Mouse (Mus musculus) lung, adult 2 months (tissue): Measurements from ENCODE around the gene Gm2431. TPM values are rescaled to one million over a fixed set of nuclear protein-coding genes. Genes with fewer than 3 reads are reported as not detected.
"Not testable (repeated sequence)": the region's sequence is repeated elsewhere in the genome, so short reads cannot be mapped to it uniquely, and the experiment has no call there.

Source experiments
- DNase-seq: peaks from one replicate; pipeline ENCODE4 v3.0.0; 2022
- H3K4me1 ChIP-seq: fragments of 200-500 bp; 2 replicates; pipeline ENCODE4 v1.6.1; 2011; ENCODE audit warnings: low read length; ENCODE audit not compliant: control insufficient read depth, insufficient read depth
- H3K4me3 ChIP-seq: fragments of 200-500 bp; replicated peaks from 2 replicates; pipeline ENCODE3; 2011; ENCODE audit warnings: low read depth, mild to moderate bottlenecking, control low read depth, low read length; ENCODE audit errors: extremely low read depth
- CTCF ChIP-seq: fragments of 200-500 bp; IDR thresholded peaks from 2 replicates; pipeline ENCODE4 v1.5.1; 2011; ENCODE audit warnings: mild to moderate bottlenecking, low read length, control low read depth; ENCODE audit not compliant: insufficient read depth
- POLR2A ChIP-seq: fragments of 200-500 bp; IDR thresholded peaks from 2 replicates; pipeline ENCODE4 v1.6.1; 2011; ENCODE audit warnings: low read depth, mild to moderate bottlenecking, control low read depth, low read length, borderline replicate concordance; ENCODE audit errors: extremely low read depth
- WGBS: fragments of 180-500 bp; shearing (Covaris S2); methylation state at CpG from one replicate; pipeline ENCODE4 v1.1.7; 2018; 5-methylcytosine and 5-hydroxymethylcytosine counted together
- polyA plus RNA-seq: library from polyadenylated mRNA; depleted of rRNA; stranded (reverse); fragments of >200 nt; gene quantifications from 2 replicates; pipeline ENCODE4 v1.2.3, GENCODE M21; 2012; rRNA removed

Gene Gm2431
- polyA plus RNA-seq: not detected in 2 replicates

DNA sequence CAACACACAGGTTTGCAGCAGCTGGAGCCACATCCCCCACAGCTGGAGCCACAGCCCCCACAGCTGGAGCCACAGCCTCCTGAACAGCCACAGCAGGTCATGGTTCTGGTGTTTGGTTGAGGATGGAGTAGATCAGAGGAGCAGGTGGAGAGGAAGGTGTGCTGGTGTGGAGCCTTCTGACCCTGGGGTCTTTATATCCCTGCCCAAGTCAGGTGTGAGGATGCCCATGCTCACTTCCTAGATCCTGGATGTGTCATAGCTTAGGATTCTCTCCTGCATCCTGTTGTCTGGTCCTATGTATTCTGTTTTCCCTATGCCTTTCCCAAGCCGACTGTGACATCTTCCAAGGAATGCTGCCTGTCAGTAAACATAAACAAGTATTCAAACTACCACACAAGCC, at the start of gene Gm2431:
TSS of gene Gm2431 (minus strand) at position 101 of the 400 bp plus-strand sequence.
- H3K4me1 ChIP-seq, H3K4me3 ChIP-seq, DNase-seq: not testable (repeated sequence)
- WGBS: 24% methylated on average over 1 of the region's 1 CpGs

GRCm38 (mm10) chr7:142303929-142304328, 45.8 kb upstream of the Gm2431 start:
- H3K4me3 ChIP-seq, DNase-seq, H3K4me1 ChIP-seq: not testable (repeated sequence)
- 96% methylated on average over 1 of the region's 1 CpGs for whole genome bisulfite sequencing

DNA sequence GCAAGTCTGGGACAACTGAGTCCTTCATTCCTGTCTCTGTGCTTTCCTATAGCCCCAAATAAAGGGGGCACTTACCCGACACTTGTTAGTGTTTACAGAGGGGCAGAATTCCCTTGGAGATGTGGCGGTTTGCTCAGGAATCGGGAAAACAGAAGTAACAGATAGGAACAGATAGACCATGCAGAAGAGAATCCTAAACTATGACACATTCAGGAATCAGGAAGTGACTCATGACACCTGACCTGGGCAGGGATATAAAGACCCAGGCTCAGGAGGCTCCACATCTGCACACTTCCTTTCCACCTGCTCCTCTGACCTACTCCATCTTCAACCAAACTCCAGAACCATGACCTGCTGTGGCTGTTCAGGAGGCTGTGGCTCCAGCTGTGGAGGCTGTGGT, 45.1 kb upstream of the Gm2431 start, which contains the start of gene Krtap5-4:
TSS of gene Krtap5-4 (plus strand) at position 301 of the 400 bp plus-strand sequence.
- no peak for TF ChIP-seq CTCF
- TF ChIP-seq POLR2A: no peak
- no peak for DNase-seq
- Histone ChIP-seq H3K4me3 (no peak within 1 kb of the TSS), H3K4me1 (no peaks in the 10 kb centered on the region)
- 20% methylated on average over 3 of the region's 3 CpGs for WGBS

DNA sequence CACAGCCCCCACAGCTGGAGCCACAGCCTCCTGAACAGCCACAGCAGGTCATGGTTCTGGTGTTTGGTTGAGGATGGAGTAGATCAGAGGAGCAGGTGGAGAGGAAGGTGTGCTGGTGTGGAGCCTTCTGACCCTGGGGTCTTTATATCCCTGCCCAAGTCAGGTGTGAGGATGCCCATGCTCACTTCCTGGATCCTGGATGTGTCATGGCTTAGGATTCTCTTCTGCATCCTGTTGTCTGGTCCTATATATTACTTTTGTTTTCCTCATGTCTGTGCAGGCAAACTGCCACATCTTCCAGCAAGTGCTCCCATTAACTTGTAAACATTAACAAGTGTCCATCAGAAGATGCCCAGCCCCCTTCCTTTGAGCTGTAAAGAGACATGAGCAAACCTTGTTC, 38.9 kb upstream of the Gm2431 start, which contains the start of gene Krtap5-1:
TSS of gene Krtap5-1 (minus strand) at position 101 of the 400 bp plus-strand sequence.
- not testable (repeated sequence) for H3K4me1 ChIP-seq, H3K4me3 ChIP-seq, DNase-seq

- H3K4me3 ChIP-seq, H3K4me1 ChIP-seq, DNase-seq: not testable (repeated sequence)
- 20% methylated on average over 4 of the region's 4 CpGs for WGBS
Measured at GRCm38 (mm10) chr7:142296108-142296507, 38.0 kb upstream of the Gm2431 start.

DNA sequence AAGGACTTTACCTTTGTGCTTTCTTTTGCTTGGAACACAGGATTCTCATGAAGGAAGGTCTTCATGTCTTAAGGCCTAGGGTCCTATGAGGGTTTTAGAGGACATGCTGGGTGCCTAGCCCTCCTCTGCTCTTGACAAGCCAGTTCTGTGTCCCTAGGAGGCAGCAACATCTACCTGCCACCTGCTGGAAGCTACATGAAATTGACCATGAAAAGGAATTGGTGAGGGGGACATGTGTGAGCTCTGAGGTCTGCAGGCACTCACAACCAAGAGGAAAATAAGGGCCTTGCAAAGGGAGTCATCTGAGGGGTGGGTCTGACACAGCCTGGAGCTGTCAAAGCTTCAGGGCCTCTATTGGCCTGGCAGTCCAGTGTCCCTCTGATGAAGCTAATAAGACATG, 37.3 kb upstream of the Gm2431 start:
- H3K4me3 ChIP-seq: no peak overlapping the region
- H3K4me1 ChIP-seq: no peaks in the 10 kb centered on the region
- TF ChIP-seq CTCF (no peak), POLR2A (no peak)
- no peak for DNase-seq

DNA sequence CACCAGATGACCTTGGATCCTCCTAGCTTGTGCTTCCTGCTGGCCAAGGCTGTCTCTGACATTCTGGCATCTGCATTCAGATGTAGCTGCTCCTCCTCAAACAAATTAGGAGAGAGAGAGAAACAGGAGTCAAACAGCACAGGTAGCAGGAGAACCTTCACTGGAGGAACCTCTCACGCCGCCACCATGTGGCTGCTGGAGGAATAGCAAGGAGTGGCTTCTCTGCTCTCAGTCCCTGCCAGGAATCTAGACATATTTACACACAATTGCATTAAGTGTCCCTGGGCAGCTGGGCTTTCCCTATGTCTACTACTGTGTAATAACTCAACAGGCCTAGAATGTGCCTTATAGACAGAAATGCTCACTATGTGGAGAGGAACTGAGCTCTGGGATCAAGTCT, 35.7 kb upstream of the Gm2431 start:
- WGBS: 0% methylated on average over 2 of the region's 2 CpGs
- peak; percentile 63 for TF ChIP-seq CTCF
- H3K4me1 ChIP-seq, H3K4me3 ChIP-seq: not testable (repeated sequence)
- DNase-seq: peak; percentile 32

DNA sequence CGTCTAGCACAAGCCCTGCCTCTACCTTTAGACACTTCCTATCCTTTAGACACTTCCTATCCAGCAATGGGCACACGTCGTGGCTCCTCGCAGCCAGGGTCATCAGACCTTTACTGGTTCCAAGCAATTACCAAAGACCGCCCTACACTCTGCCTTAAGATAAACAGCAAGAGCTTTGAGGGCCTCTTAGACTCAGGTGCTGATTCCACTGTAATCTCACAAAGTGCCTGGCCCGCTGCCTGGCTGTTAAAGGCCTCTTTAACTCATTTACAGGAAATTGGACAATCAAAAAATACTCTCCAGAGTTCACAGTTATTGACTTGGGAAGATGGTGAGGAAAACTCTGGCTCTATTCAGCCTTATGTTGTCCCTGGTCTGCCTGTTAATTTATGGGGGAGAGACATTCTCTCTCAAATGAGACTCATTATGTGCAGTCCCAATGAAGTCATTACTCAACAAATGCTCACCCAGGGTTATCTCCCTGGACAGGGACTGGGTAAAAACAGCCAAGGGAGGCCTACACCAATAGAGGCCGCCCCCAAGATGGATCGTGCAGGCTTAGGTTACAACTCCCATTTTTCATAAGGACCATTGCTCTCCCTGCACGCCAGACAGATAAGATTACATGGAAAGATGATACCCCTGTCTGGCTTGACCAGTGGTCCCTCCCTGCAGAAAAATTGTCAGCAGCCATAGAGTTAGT, 27.9 kb upstream of the Gm2431 start:
- H3K4me1 ChIP-seq, H3K4me3 ChIP-seq: not testable (repeated sequence)
- WGBS: 58% methylated on average over 9 of the region's 9 CpGs
- DNase-seq: peak; percentile 43

GRCm38 (mm10) chr7:142285130-142285835, 27.1 kb upstream of the Gm2431 start:
- WGBS: 20% methylated on average over 23 of the region's 23 CpGs
- H3K4me1 ChIP-seq: no peaks in the 10 kb centered on the region
- DNase-seq: peak; percentile 27
- peak; percentile 38; the same call in 1 of the 2 replicates for TF ChIP-seq CTCF
- TF ChIP-seq POLR2A: no peak
- no peak overlapping the region for H3K4me3 ChIP-seq

- under 1% methylated on average over 19 of the region's 19 CpGs for WGBS
- Histone ChIP-seq H3K4me1 (no peaks in the 10 kb centered on the region), H3K4me3 (peak overlapping the region; percentile 69)
- TF ChIP-seq POLR2A (no peak), CTCF (peak; percentile 51)
- peak; percentile 90 for DNase-seq
Measured at GRCm38 (mm10) chr7:142284615-142285080, 26.5 kb upstream of the Gm2431 start.

DNA sequence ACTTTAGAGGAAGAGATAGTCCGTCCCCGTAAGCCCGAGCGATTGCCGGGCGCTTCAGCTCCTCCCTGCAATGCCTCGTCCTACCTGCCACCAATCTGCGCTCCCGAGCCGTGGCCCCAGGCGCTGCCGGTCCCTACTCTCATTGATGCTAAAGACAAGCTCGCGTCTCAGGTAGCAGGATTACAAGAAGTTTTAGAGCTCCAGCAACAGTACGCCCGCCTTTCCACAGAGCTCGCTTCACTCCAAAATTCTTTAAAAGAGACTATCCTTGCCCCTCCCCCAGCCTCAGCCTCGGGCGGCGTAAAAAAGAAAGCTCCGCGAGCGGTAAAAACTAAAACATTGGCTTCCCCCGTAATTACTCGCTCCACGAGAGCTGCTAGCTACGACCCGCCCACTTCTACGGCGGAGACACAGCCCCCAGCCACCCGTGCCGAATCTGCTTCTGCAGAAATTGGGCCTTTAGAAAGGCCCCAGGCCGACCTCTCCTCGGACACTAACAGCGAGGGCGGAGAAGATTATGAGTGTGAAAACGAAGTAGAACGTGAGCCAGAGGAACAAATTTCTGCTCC, 26.0 kb upstream of the Gm2431 start:
- TF ChIP-seq POLR2A (no peak), CTCF (0 out of 2 replicates have a peak, but pooled peaks have one; percentile 5)
- WGBS: under 1% methylated on average over 38 of the region's 38 CpGs
- DNase-seq: peak; percentile 58
- no peaks in the 10 kb centered on the region for H3K4me1 ChIP-seq
- H3K4me3 ChIP-seq: peak overlapping the region; percentile 69

DNA sequence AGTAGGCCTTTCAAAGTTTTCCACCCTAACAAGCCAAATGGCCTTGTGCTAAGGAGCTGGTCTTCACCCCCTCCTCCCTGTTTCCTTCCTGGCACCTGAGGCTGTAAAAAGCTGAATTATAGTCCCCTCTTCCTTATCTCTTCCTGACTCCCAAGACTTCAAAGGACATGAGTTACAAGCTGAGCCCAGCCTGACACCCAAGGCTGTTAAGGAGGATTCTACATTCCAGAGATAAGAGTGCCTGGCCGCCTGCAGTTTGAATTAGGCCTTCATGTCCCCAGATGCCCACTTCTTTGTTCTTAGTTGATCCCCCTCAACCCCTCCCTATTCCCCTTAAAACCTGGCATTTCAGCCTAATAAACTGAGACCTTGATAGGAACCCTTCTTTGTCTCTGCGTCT, 24.7 kb upstream of the Gm2431 start:
- H3K4me3 ChIP-seq, DNase-seq, H3K4me1 ChIP-seq: not testable (repeated sequence)
- 83% methylated on average over 2 of the region's 2 CpGs for WGBS

GRCm38 (mm10) chr7:142279291-142279690, 21.1 kb upstream of the Gm2431 start:
- 86% methylated on average over 1 of the region's 1 CpGs for WGBS
- not testable (repeated sequence) for DNase-seq, H3K4me1 ChIP-seq, H3K4me3 ChIP-seq
